Mouse (Mus musculus) heart, postnatal 0 days (tissue): Measurements from ENCODE around the gene Dusp15.

Experiments
- CTCF ChIP-seq: IDR thresholded peaks from 2 replicates; pipeline ENCODE4 v1.5.1; 2016; ENCODE audit warnings: antibody characterized with exemption, control low read depth, low read depth
- EP300 ChIP-seq: IDR thresholded peaks from 2 replicates; pipeline ENCODE4 v1.6.1; 2016; ENCODE audit warnings: antibody characterized with exemption, low read depth

GRCm38 (mm10) chr2:152915453-152915852 is 36.0 kb downstream of the Dusp15 start:
- TF ChIP-seq CTCF: no peak
- no peak for TF ChIP-seq EP300
